Mouse (Mus musculus): Measurements from ENCODE around the gene Pigl.

GRCm38 (mm10) chr11:62470451-62470850, 12.2 kb downstream of the Pigl start:
- TF ChIP-seq POLR2A (IDR thresholded peaks at IDR 0.05; ENCODE audit: insufficient read length, low read depth): no peak
- TF ChIP-seq TCF12 (IDR thresholded peaks at IDR 0.05; ENCODE audit: insufficient read depth, poor library complexity, severe bottlenecking): no peak

Data from myocyte (in vitro differentiated cells).